Mouse (Mus musculus) CH12.LX (cell line): ENCODE measurements around the gene Ccdc47. TPM values are rescaled to one million over a fixed set of nuclear protein-coding genes. Genes with fewer than 3 reads are reported as not detected.

Source experiments
- DNase-seq: peaks from one replicate; pipeline ENCODE4 v3.0.0-alpha.2; 2013; ENCODE audit errors: extremely low read depth
- H3K27ac ChIP-seq: 2 replicates; pipeline ENCODE4 v1.5.1; 2012; ENCODE audit warnings: low read depth, mild to moderate bottlenecking, control low read depth, moderate library complexity; ENCODE audit not compliant: insufficient read depth
- H3K27me3 ChIP-seq: replicated peaks from 2 replicates; pipeline ENCODE3; 2012; ENCODE audit warnings: inconsistent platforms
- H3K36me3 ChIP-seq, 2 experiments: replicated peaks in 1 of 2; 2 replicates each; pipeline versions ENCODE3 to v1.6.1; 2012; ENCODE audit warnings: inconsistent platforms in 1 of 2, low read length in 1 of 2, mild to moderate bottlenecking in 1 of 2, mixed read lengths in 1 of 2, moderate library complexity in 1 of 2; ENCODE audit not compliant: control insufficient read depth in 1 of 2, insufficient read depth in 1 of 2
- H3K4me1 ChIP-seq, 2 experiments: 2 replicates each; pipeline ENCODE4 v1.6.1; 2012; ENCODE audit warnings: inconsistent platforms in 1 of 2, moderate library complexity in 1 of 2; ENCODE audit not compliant: insufficient read depth in 2 of 2, control insufficient read depth in 1 of 2
- H3K4me2 ChIP-seq: 2 replicates; pipeline ENCODE4 v1.6.1; 2012; ENCODE audit warnings: low read depth, mild to moderate bottlenecking, control low read depth; ENCODE audit not compliant: poor library complexity, insufficient read depth, severe bottlenecking
- H3K4me3 ChIP-seq, 3 experiments: fragments of 150-350 bp in 1 of 3; sonication (generic) in 1 of 3; replicated peaks in 1 of 3; 2 replicates each; pipeline versions ENCODE3 to v1.5.1; 2011 to 2012; ENCODE audit warnings: low read depth in 2 of 3, low read length in 2 of 3, mild to moderate bottlenecking in 2 of 3, moderate library complexity in 2 of 3, control low read depth in 1 of 3, improper control_type of control experiment in 1 of 3, inconsistent platforms in 1 of 3, mixed read lengths in 1 of 3; ENCODE audit not compliant: poor library complexity in 1 of 3
- H3K79me2 ChIP-seq: replicated peaks from 2 replicates; pipeline ENCODE4 v1.6.1; 2012; ENCODE audit warnings: mild to moderate bottlenecking, moderate library complexity; ENCODE audit not compliant: control insufficient read depth, poor library complexity, insufficient read depth, severe bottlenecking; ENCODE audit errors: extremely low read depth
- H3K9ac ChIP-seq: 2 replicates; pipeline ENCODE4 v1.6.1; 2012; ENCODE audit warnings: low read depth, mild to moderate bottlenecking, control low read depth, moderate library complexity; ENCODE audit not compliant: insufficient read depth
- H3K9me3 ChIP-seq: replicated peaks from 2 replicates; pipeline ENCODE3; 2012; ENCODE audit warnings: low read length, inconsistent platforms, mixed read lengths
- BHLHE40 ChIP-seq: IDR thresholded peaks from 2 replicates; pipeline ENCODE4 v1.6.1; 2011; ENCODE audit warnings: mild to moderate bottlenecking, low read depth, low read length, improper control_type of control experiment
- E2F4 ChIP-seq: IDR thresholded peaks from 2 replicates; pipeline ENCODE4 v1.6.1; 2011; ENCODE audit warnings: low read depth, low read length, improper control_type of control experiment; ENCODE audit not compliant: insufficient replicate concordance
- EP300 ChIP-seq: IDR thresholded peaks from 2 replicates; pipeline ENCODE4 v1.6.1; 2011; ENCODE audit warnings: low read length, improper control_type of control experiment
- GABPA ChIP-seq: IDR thresholded peaks from 2 replicates; pipeline ENCODE4 v1.6.1; 2012; ENCODE audit warnings: low read depth, low read length, improper control_type of control experiment, inconsistent platforms; ENCODE audit not compliant: insufficient replicate concordance
- MAFK ChIP-seq: IDR thresholded peaks from 2 replicates; pipeline ENCODE4 v1.6.1; 2011; ENCODE audit warnings: low read length, improper control_type of control experiment; ENCODE audit not compliant: insufficient replicate concordance
- MAX ChIP-seq: IDR thresholded peaks from 2 replicates; pipeline ENCODE4 v1.6.1; 2011; ENCODE audit warnings: low read length, improper control_type of control experiment
- MXI1 ChIP-seq: IDR thresholded peaks from 2 replicates; pipeline ENCODE4 v1.6.1; 2011; ENCODE audit warnings: mild to moderate bottlenecking, low read depth, low read length, improper control_type of control experiment
- MYC ChIP-seq: IDR thresholded peaks from 2 replicates; pipeline ENCODE4 v1.6.1; 2011; ENCODE audit warnings: low read depth, mild to moderate bottlenecking, improper control_type of control experiment, low read length
- NELFE ChIP-seq: IDR thresholded peaks from 2 replicates; pipeline ENCODE4 v1.6.1; 2011; ENCODE audit warnings: low read depth, low read length, improper control_type of control experiment
- NRF1 ChIP-seq: IDR thresholded peaks from 2 replicates; pipeline ENCODE4 v1.6.1; 2014; ENCODE audit warnings: low read depth, mild to moderate bottlenecking, inconsistent platforms, low read length, improper control_type of control experiment, moderate library complexity
- PAX5 ChIP-seq: IDR thresholded peaks from 2 replicates; pipeline ENCODE4 v1.6.1; 2012; ENCODE audit warnings: low read length, inconsistent platforms, mixed read lengths
- RAD21 ChIP-seq: IDR thresholded peaks from 2 replicates; pipeline ENCODE4 v1.6.1; 2011; ENCODE audit warnings: low read depth, mild to moderate bottlenecking, low read length, improper control_type of control experiment, moderate library complexity
- RCOR1 ChIP-seq: conservative IDR thresholded peaks from 2 replicates; pipeline ENCODE4 v1.6.1; 2012; ENCODE audit warnings: low read depth, mild to moderate bottlenecking, inconsistent platforms, low read length, improper control_type of control experiment
- SIN3A ChIP-seq: IDR thresholded peaks from 2 replicates; pipeline ENCODE4 v1.6.1; 2012; ENCODE audit warnings: low read length, improper control_type of control experiment, inconsistent platforms
- TBP ChIP-seq: conservative IDR thresholded peaks from 2 replicates; pipeline ENCODE4 v1.6.1; 2011; ENCODE audit warnings: low read depth, low read length, improper control_type of control experiment
- TCF12 ChIP-seq: IDR thresholded peaks from 2 replicates; pipeline ENCODE4 v1.6.1; 2014; ENCODE audit warnings: low read depth, mild to moderate bottlenecking, inconsistent platforms, low read length, improper control_type of control experiment
- UBTF ChIP-seq: IDR thresholded peaks from 2 replicates; pipeline ENCODE4 v1.6.1; 2012; ENCODE audit warnings: low read depth, mild to moderate bottlenecking, inconsistent platforms, low read length, improper control_type of control experiment, moderate library complexity
- USF2 ChIP-seq: conservative IDR thresholded peaks from 2 replicates; pipeline ENCODE4 v1.6.1; 2011; ENCODE audit warnings: low read depth, low read length, improper control_type of control experiment
- ZMIZ1 ChIP-seq: IDR thresholded peaks from 2 replicates; pipeline ENCODE4 v1.6.1; 2012; ENCODE audit warnings: low read depth, mild to moderate bottlenecking, inconsistent platforms, low read length, improper control_type of control experiment
- dilution Hi-C: fragments of 300-500 bp; cut with MboI; formaldehyde crosslinking; loops from 2 replicates; pipeline ENCODE4 v1.14.3; 2020; ENCODE audit warnings: low sequenced_read_pairs; ENCODE audit not compliant: extremely low pct_unique_long_range_greater_than_20kb, extremely low pct_ligation_motif_present
- in situ Hi-C: fragments of 300-500 bp; cut with MboI; formaldehyde crosslinking; loops from 3 replicates; pipeline ENCODE4 v1.14.3; 2019; ENCODE audit warnings: low sequenced_read_pairs, low pct_ligation_motif_present, low pct_unique_long_range_greater_than_20kb, mixed read lengths
- polyA plus RNA-seq: library from polyadenylated mRNA; unstranded; fragments of >175 nt; gene quantifications from 2 replicates; pipeline ENCODE4 v1.2.1, GENCODE M21; 2012; ENCODE audit warnings: low read depth; ENCODE audit not compliant: insufficient read length
- total RNA-seq, 2 experiments: library from RNA; depleted of rRNA; stranded (reverse); fragments of 300-350 nt in 1 of 2; fragments of >200 nt in 1 of 2; gene quantifications; 2 replicates each; pipeline ENCODE4 v1.2.3; 2012 to 2014

The Ccdc47 gene
- total and polyA plus RNA-seq, 3 experiments: 46.1 to 80.8 (median 53.2) TPM

DNA sequence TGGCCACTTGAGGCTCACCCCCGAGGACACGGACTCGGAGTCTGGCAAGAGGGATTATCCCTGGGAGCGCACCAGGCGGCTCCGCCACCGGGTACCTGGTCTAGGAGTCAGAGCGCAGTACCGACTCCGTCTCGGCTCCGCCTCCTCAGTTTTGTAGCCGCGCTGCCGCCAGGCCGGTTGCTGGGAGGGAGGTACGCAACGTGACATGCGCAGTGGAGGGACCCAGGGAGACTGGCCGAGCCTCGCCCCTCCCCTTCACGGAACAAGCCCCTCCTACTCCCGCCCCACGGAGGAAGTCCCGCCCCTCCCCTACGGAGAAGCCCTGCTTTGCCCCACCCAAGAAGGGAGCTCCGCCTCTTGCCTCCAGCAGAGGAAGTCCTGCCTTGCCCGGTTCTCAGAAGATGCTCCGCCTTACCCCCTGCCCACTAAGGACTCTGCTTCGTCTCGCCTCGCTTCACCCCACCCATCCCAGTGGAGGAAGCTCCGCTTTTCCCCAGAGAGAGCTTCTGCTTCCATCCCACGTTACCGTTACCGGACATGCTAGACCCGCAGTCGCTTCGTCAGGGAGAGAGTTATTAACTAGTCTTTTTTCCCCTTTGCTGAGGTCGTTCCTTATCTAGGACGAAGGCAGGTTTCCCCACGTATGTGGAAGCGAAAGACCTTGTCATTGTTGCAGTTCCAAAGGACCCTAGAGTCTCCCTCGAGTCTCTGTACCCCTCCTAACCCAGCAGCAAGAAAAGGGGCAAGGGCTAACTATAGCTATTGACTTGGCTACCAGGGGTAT is 22.6 kb downstream of the Ccdc47 start (continued):
- TF ChIP-seq GABPA (peak; percentile 21; the same call in 1 of the 2 replicates), NRF1 (peak; percentile 92), EP300 (0 out of 2 replicates have a peak, but pooled peaks have one; percentile 6), NELFE (peak; percentile 91), BHLHE40 (no peak), RAD21 (no peak; the same call in 1 of the 2 replicates), UBTF (no peak; the same call in none of the 2 replicates), TBP (peak; percentile 96), USF2 (no peak), PAX5 (peak; percentile 21; the same call in 1 of the 2 replicates), TCF12 (peak; percentile 98), MAX (peak; percentile 66; the same call in 1 of the 2 replicates), ZMIZ1 (peak; percentile 96), RCOR1 (peak; percentile 79; the same call in 1 of the 2 replicates), MYC (peak; percentile 42; the same call in 1 of the 2 replicates), E2F4 (peak; percentile 77; the same call in 1 of the 2 replicates), SIN3A (peak; percentile 75; the same call in 1 of the 2 replicates)
- TF ChIP-seq, all 38 proteins: peak for 25

DNA sequence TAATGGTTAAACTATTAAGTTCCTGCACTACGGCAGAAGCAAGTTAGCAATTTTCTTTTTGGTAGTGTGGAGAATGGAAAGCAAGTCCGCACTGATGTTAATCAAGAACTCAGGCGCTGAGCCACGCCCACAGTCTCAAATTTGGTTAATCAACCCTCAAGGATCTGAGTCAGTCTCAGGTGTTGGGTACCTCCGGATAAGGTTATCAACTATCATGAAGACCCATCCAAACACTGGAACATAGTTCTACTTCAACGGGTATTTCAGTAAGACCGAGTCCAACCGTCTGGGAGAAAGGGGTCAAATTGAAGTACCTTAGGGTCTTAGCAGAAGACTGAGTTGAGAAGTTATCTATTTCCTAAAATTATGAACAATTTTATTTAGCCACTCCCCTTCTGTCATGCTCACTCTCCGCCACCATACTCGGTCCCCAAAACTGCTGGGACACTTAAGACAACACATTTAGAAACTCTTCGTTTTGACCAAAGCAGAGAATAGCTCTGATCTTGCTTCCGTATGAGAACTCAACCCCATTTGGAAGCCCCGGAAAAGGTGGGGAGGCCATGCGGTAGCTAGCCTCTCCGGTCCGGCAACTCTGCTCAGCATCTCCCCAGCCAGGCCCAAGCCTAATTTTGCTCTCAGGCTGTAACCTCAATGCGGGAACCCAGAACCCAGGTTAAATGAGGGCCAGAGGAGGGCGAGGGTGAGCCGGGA is 23.3 kb downstream of the Ccdc47 start:
- in situ Hi-C loops: no loop called here

More for the DNA sequence above, 23.3 kb downstream of the Ccdc47 start:
- TF ChIP-seq MYC: 0 out of 2 replicates have a peak, but pooled peaks have one; percentile 31
- 0 out of 2 replicates have a peak, but pooled peaks have one; percentile 43 for TF ChIP-seq SIN3A
- no peak for TF ChIP-seq PAX5
- TF ChIP-seq TBP: peak; percentile 55; the same call in 1 of the 2 replicates
- TF ChIP-seq MXI1: peak; percentile 85; the same call in 1 of the 2 replicates
- peak; percentile 21 for TF ChIP-seq MAX
- no peak for TF ChIP-seq MAFK
- no peaks in the 10 kb centered on the region for H3K27me3 ChIP-seq
- DNase-seq: peak; percentile 84
- H3K27ac ChIP-seq: peak overlapping the region; percentile 62
- H3K9me3 ChIP-seq: no peaks in the 10 kb centered on the region
- H3K9ac ChIP-seq: peak overlapping the region; percentile 67
- H3K79me2 ChIP-seq: 0 out of 2 replicates have a peak, but pooled peaks cover 2% of the 10 kb centered on the region
- dilution Hi-C loops: no loop called here
- peak overlapping the region; percentile 64 to 71 (median 66) for H3K4me3 ChIP-seq
- peaks cover 8 to 31% of the 10 kb centered on the region in 2 experiments for H3K36me3 ChIP-seq
- peak overlapping the region; percentile 70 for H3K4me2 ChIP-seq
- peaks cover 3 to 41% of the 10 kb centered on the region in 2 experiments; a peak in 3 of 4 replicates for H3K4me1 ChIP-seq
